Mouse (Mus musculus): ENCODE measurements at regions not wholly inside any gene's neighbourhood (a gene's known extent, or its start where the extent isn't known, plus 50 kb on each side); places are given as distances from the start of the nearest gene placed in this dataset.

- DNase-seq: peak; percentile 37
Observed at GRCm38 (mm10) chr1:35726596-35726995, 341.6 kb upstream of the Hs6st1 start.

- DNase-seq: no peak
Observed at GRCm38 (mm10) chr1:35727310-35727990, 340.8 kb upstream of the Hs6st1 start.

GRCm38 (mm10) chr1:35729785-35730295, 338.4 kb upstream of the Hs6st1 start:
- peak; percentile 25 for DNase-seq

- DNase-seq: no peak
Observed at GRCm38 (mm10) chr1:35730309-35730708, 337.9 kb upstream of the Hs6st1 start.

- no peak for DNase-seq
Observed at GRCm38 (mm10) chr1:35736247-35736646, 332.0 kb upstream of the Hs6st1 start.

DNA sequence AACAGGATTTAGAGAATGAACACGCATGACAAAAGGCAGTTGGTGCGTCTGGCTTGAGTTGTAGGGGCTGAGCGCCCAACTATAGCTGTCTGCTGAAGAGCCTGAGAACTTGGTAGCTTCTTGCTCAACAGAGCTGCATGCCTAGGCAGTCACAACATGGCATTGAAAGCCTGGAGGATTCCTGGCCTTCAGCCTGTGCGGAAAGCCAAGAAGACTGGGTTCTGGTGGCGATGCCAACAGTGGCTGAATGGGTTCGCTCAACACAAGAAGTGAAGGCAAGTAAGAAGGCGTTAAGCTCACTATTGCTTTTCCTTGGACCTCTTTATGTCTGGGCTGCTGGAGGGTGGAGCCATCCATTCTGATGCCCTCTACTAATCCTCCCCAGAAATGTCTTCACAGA, 318.6 kb upstream of the Hs6st1 start:
- DNase-seq: no peak

- DNase-seq: no peak
Observed at GRCm38 (mm10) chr1:35750092-35750521, 318.1 kb upstream of the Hs6st1 start.

DNA sequence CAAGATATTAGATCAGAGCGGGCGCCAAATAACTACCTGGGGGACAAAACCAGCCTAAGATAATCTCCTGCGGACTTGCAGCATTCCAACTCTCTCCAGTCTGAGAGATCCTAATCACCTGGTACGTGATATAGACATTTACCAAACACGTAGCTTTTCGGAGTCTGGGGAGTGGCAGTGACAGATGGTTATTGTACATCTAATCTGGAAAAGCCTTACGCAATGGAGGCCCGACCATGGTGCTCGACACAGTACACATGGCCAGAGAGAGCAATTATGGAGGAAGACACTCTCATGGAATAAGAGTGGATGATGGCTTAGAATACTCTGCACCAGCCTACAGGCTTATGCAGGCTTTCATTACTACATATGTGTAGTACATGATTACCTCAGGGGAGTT, 315.6 kb upstream of the Hs6st1 start:
- DNase-seq: no peak

DNA sequence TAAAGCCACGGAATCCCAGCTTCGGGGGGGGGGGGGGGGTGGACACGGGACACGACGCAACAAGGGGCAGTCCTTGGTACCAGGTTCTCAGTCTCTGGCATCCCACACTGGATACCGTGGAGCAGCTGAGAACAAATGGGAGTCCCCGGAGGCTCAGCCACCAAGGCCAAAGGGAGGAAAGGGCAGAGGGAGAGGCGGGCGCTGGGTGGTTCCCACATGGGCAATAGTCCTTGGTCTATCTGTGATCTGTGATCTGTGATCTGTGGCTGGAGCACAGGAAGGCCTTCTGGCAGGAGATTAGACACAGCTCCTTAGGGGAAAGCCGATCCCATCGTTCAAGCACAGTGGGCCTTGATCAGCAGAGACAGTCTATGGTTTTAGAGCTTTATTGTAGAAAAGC, 314.0 kb upstream of the Hs6st1 start:
- DNase-seq: no peak

DNA sequence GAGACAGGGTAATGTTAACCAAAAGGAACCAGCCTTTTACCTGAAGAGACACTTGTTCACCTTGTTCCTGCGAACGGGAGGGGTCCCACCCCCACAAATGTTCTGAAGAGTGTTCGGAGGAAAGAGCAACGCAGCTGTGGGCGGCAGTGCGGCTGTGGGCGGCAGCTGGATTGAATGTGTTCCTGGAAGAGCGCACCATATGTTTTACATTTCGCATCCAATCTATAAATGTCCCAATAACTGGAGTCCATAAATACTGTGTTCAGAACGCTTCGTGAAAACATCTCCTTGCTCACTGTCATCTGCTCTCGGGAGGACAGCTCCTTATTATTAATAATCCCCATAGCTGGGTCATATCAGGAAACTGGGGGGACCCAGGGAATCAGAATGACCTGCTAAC, 309.2 kb upstream of the Hs6st1 start:
- DNase-seq: peak; percentile 79

DNA sequence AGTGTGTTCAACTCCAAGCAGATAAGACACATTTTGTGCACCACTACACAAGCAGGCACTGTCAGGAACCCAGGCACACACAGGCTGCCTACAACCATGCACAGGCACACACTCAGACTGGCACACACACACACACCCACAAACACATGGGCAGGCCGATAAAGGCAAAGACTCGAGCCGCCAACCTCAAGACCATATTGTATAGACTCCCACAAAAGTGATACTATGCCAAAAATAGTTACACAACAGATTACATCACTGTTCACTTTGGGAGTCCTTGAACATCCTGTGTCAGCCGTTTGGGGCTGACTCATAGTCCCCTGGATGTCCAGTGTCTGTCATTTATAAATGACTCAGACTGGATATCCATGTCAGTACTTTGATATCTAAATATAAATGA, 308.6 kb upstream of the Hs6st1 start:
- DNase-seq: peak; percentile 84

DNA sequence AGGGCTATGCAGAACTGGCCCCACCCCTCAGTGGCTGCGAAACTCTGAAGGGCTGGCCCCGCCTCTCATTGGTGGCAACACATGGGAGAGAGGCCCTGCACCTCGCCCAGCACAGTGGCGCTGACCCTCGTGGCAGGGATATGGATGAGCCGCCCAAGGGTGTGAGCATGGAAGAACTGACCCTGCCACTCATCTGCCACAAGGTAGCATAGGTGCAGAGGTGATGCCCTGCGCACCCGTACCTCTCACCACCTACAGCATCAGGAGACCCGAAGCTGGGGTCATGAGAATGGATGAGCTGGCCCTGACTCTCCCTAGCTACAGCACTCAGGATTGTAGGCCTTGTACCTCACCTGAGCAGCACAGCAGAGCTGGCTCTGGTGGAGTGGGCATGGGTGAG, 305.1 kb upstream of the Hs6st1 start:
- DNase-seq: no peak

- DNase-seq: no peak
Observed at GRCm38 (mm10) chr1:35763456-35763855, 304.7 kb upstream of the Hs6st1 start.

DNA sequence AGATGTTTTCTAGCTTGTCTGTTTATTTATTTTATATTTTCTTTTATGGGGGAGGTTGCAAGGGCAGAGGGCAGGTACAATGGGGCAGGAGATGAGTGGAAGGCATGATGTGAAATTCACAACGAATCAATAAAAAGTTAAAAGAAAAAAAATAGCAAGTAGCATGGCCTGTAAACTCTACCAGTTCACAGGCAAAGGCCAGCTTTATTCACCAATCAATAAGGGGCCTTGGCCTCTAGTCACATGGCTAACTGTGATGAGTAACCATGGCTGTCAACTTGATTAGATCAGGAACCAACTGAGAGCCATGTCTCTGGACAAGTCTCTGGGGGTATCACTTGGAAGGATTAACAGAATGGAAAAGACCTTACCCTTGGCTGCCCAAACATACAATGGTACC, 304.1 kb upstream of the Hs6st1 start:
- no peak for DNase-seq

DNA sequence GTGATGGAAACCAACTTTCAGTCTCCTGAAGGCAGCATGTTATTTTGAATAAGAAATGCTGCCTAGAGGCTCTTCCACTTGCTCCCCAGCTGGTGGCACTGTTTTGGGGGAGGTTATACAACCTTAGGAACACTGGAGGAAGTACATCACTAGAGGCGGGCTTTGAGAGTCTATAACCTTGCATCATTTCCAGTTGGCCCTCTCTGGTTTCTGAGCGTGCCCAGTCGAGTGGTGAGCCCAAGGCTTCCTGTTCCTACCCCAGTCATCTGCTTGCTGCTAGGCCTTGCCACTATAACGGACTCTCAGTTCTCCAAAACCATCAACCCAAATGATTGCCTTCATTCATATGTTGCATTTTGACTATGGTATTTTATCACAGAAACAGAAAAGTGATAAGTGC, 302.5 kb upstream of the Hs6st1 start:
- no peak for DNase-seq

- no peak for DNase-seq
Observed at GRCm38 (mm10) chr1:35766271-35766670, 301.9 kb upstream of the Hs6st1 start.

GRCm38 (mm10) chr1:35772567-35772966, 295.6 kb upstream of the Hs6st1 start:
- peak; percentile 52 for DNase-seq

DNA sequence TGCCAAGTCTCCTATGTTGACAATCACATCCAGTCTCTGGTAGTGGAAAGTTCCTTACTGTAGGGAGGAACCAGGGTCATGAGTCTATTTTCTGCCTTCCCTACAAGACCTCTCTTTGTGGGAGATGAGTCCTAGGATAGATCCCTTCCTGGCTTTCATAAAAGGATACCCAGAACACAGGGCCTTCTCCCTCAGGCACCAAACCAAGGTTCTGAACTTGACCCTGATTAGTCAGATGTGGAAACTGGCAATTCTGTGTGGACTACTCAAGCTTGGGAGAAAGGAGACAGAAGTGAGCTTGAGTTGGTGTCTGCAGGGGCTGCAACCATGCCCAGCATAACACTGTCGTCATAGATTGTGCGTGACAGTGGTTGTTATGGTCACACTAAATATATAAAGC, 293.6 kb upstream of the Hs6st1 start:
- no peak for DNase-seq

GRCm38 (mm10) chr1:35782668-35783067, 285.5 kb upstream of the Hs6st1 start:
- DNase-seq: no peak

- DNase-seq: no peak
Observed at GRCm38 (mm10) chr1:35783427-35783826, 284.8 kb upstream of the Hs6st1 start.

DNA sequence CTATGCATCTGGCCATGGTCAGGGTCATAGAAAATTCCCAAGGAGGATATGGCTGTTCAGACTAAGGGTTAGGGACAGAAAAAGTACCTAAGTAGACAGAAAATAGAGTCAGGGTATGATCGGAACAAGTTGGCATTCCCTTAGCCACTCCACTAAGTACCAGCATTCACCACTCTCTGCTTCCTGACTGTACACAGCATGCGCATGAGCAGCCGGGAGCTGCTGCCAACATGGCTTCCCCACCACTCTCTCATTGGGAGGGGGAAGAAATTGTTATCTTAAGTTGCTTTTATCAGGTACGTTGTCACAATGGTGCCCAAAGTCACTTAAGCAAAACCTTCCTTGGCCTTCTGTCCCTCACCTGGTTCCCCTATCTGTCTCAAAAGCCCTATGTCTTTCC, 282.0 kb upstream of the Hs6st1 start:
- DNase-seq: no peak

DNA sequence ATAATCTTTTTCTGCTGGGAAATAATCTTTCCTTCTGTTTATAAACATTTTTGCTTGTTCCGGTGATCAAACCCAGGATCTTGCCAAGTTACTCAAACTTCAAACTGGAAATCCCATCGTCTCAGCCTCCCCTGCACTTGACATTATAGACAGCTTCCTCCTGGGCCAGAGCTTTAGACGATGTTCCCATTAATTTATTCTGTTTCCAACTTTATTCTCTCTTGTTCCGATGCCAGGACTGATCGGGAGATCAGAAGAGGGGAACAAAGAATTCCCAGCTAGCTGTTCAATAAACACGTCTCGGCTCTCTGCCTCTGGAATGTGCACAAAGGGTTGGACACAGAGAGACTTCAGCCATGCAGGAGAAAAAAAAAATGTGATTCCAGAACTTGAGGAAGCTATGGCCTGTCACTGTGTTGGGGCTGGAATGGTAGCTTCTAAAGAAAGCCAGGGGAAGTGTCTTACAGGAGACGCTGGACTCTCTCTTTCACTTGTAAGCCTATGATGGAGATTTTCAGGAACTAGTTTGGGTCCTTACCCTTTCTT, 281.5 kb upstream of the Hs6st1 start:
- DNase-seq: no peak

DNA sequence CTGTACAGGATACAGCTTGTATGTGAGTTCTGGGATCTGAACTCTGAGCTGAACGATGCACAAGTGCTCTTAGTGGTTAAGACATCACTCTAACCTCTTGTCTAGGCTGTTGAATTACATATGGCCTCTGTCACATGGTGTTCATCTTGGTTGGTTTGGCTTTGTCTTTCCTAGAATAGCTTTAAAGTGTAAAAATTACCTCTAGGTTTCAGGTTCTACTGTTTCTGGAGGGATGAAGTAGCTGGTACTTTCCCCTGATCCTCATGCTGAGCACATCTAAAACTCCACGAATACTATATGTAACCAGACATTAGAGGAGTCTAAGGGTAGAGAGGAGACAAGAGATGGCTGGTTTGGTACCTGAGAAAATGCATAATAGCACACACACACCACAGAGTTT, 271.1 kb upstream of the Hs6st1 start:
- DNase-seq: no peak

- no peak for DNase-seq
Observed at GRCm38 (mm10) chr1:35797526-35797925, 270.7 kb upstream of the Hs6st1 start.

- no peak for DNase-seq
Observed at GRCm38 (mm10) chr1:35805546-35805945, 262.7 kb upstream of the Hs6st1 start.

Measured in layer of hippocampus, adult 9-11 months (tissue).